13 mouse cellular contexts compared by ENCODE assay signal in the genomic region with DNA sequence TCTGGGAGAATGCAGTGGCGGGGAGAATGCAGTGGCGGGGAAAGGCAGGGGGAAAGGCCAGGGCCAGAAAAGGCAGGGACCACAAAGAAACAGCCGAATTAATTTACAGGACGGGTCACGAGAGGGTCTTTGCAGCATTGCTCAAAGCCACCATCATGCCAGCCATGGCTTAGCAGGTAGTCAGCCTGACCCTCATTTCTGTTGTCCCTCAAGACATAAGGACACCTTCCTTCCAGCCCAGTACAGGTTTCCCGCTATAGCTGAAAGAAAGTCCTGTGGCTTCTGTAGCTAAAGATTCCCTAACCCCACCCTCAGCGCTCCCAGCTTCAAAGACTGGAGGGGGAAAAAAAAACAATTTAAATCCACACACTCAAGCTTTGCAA.
DNase-seq lines count a peak whose midpoint lies in the region; ATAC-seq lines count a peak whose summit lies in the region.
"Had no signal": no experiment of that assay in that cellular context is flagged by ENCODE, and none has a peak within 500 bp of the region (broad histone marks: within the 10 kb centered on the region; RNA-seq: fewer than 3 reads in every experiment).

No protein-coding gene starts in this region.

- peaks cover 3% of the 10 kb centered on the region; the same call in 1 of the 2 replicates for H3K9me3 ChIP-seq in kidney, embryonic 16.5 days (ENCODE audit: low read length)
- H3K9me3 ChIP-seq in hindbrain, embryonic 10.5 days: no peaks in the 10 kb centered on the region
- H3K9me3 ChIP-seq in midbrain, embryonic 13.5 days: no peaks in the 10 kb centered on the region

- H3K9ac ChIP-seq in kidney, embryonic 16.5 days (replicated peaks; ENCODE audit: low read length): no peak overlapping the region
- no peak overlapping the region for H3K9ac ChIP-seq in midbrain, embryonic 13.5 days (replicated peaks)

- no peak overlapping the region for H3K4me3 ChIP-seq in kidney, embryonic 16.5 days (ENCODE audit: low read length)
- peak overlapping the region; percentile 16; the same call in 1 of the 2 replicates for H3K4me3 ChIP-seq in hindbrain, embryonic 10.5 days
- H3K4me3 ChIP-seq in midbrain, embryonic 13.5 days (replicated peaks): no peak overlapping the region

- 45% methylated on average over 7 of the region's 7 CpGs for WGBS in kidney, embryonic 16.5 days
- 8% methylated on average over 7 of the region's 7 CpGs for WGBS in hindbrain, embryonic 10.5 days
- 9% methylated on average over 7 of the region's 7 CpGs for WGBS in midbrain, embryonic 13.5 days

- peak overlapping the region; percentile 34; the same call in 1 of the 2 replicates for H3K27ac ChIP-seq in kidney, embryonic 16.5 days (ENCODE audit: low read length)
- peak overlapping the region; percentile 85 for H3K27ac ChIP-seq in hindbrain, embryonic 10.5 days
- peak overlapping the region; percentile 94 for H3K27ac ChIP-seq in midbrain, embryonic 13.5 days
- H3K27ac ChIP-seq: macrophage had no signal

- no peak for ATAC-seq in kidney, embryonic 16.5 days (ENCODE audit: low FRiP score, low TSS enrichment)
- peak; percentile 49 for ATAC-seq in midbrain, embryonic 13.5 days
- ATAC-seq: Patski had no signal

- H3K4me1 ChIP-seq in kidney, embryonic 16.5 days (ENCODE audit: insufficient read depth, low read length): peaks cover 13% of the 10 kb centered on the region
- peaks cover 48% of the 10 kb centered on the region for H3K4me1 ChIP-seq in hindbrain, embryonic 10.5 days (replicated peaks)
- peaks cover 45% of the 10 kb centered on the region for H3K4me1 ChIP-seq in midbrain, embryonic 13.5 days (replicated peaks)

- no peaks in the 10 kb centered on the region for H3K27me3 ChIP-seq in kidney, embryonic 16.5 days (ENCODE audit: insufficient read depth, low read length)
- H3K27me3 ChIP-seq in hindbrain, embryonic 10.5 days (ENCODE audit: insufficient read depth, poor library complexity, severe bottlenecking): peaks cover 33% of the 10 kb centered on the region; the same call in 1 of the 2 replicates
- 0 out of 2 replicates have a peak, but pooled peaks cover 5% of the 10 kb centered on the region for H3K27me3 ChIP-seq in midbrain, embryonic 13.5 days
- H3K27me3 ChIP-seq: CH12.LX had no signal

- DNase-seq in kidney, postnatal 10 days: no peak
- no peak for DNase-seq in hindbrain, embryonic 10.5 days (ENCODE audit: low spot score)
- no peak for DNase-seq in adrenal gland, postnatal 14 days
- DNase-seq in urinary bladder, postnatal 14 days (ENCODE audit: low spot score): no peak
- no peak for DNase-seq in kidney, postnatal 14 days
- DNase-seq: gastrocnemius, postnatal 25 days; right cerebral cortex, postnatal 14 days; thymus, postnatal 25 days had no signal

- no peaks in the 10 kb centered on the region for H3K36me3 ChIP-seq in kidney, embryonic 16.5 days (ENCODE audit: insufficient read depth, low read length)
- no peaks in the 10 kb centered on the region for H3K36me3 ChIP-seq in hindbrain, embryonic 10.5 days
- no peaks in the 10 kb centered on the region for H3K36me3 ChIP-seq in midbrain, embryonic 13.5 days

- no peak overlapping the region for H3K4me2 ChIP-seq in kidney, embryonic 16.5 days (replicated peaks; ENCODE audit: low read depth, low read length)
- peak overlapping the region; percentile 38; the same call in 1 of the 2 replicates for H3K4me2 ChIP-seq in midbrain, embryonic 13.5 days (replicated peaks)

Comparison
In these comparisons a context has a peak if more than half of its experiments do, and no peak if none do; other contexts are left out.
1. H3K27ac ChIP-seq: peak in every context shown above with its lines; median percentile 94 in midbrain, embryonic 13.5 days; 85 in hindbrain, embryonic 10.5 days; 34 in kidney, embryonic 16.5 days.